Mouse (Mus musculus) cortical plate, adult 2 months (tissue): ENCODE measurements around the gene Ube2n.

ENCODE experiments used
- CTCF ChIP-seq: fragments of 200-500 bp; IDR thresholded peaks from 2 replicates; pipeline ENCODE4 v1.5.1; 2011; ENCODE audit warnings: mild to moderate bottlenecking, control low read depth, low read length; ENCODE audit not compliant: insufficient read depth; ENCODE audit errors: extremely low read depth
- POLR2A ChIP-seq: fragments of 200-500 bp; IDR thresholded peaks from 2 replicates; pipeline ENCODE4 v1.6.1; 2011; ENCODE audit warnings: mild to moderate bottlenecking, low read length, control low read depth; ENCODE audit not compliant: insufficient read depth; ENCODE audit errors: extremely low read depth

GRCm38 (mm10) chr10:95591257-95591656 is 76.3 kb downstream of the Ube2n start:
- TF ChIP-seq POLR2A (no peak), CTCF (no peak)
